Mouse (Mus musculus) layer of hippocampus, adult 18-20 months (tissue): ENCODE data around the gene Pitpna. TPM values are rescaled to one million over a fixed set of nuclear protein-coding genes. Genes with fewer than 3 reads are reported as not detected.

Source experiments
- microRNA-seq, 2 experiments: library from miRNA; unstranded; fragments of <30 nt; microRNA quantifications; one replicate each; pipeline ENCODE4 v1.2.0; 2021
- total RNA-seq, 2 experiments: library from RNA; stranded (reverse); gene quantifications; 2 replicates each; pipeline ENCODE4 v1.2.3; 2021

The Pitpna gene
- total RNA-seq, 2 experiments from 2014 or later = 279 to 288 TPM

Small RNA genes lying within 50 kb of the gene (microRNA-seq; reads per million reads assigned to microRNA genes)
- 0 reads per million in 2 experiments for gene Mir3971

Other genes starting within 250 kb of the Pitpna start
- gene Rpa1, start 239.8 kb upstream of the Pitpna start, total RNA-seq = 10 to 100 TPM; 63.7 to 68.1 TPM
- gene Smyd4, start 239.7 kb upstream of the Pitpna start, total RNA-seq = 10 to 100 TPM; 14.9 to 16.8 TPM
- gene Serpinf1, start 165.4 kb upstream of the Pitpna start, total RNA-seq = 10 to 100 TPM; 10.6 to 15.4 TPM
- under 1 TPM; 0.53 to 0.59 TPM for gene Serpinf2, start 148.5 kb upstream of the Pitpna start, total RNA-seq
- 10 to 100 TPM; 21.6 to 23.3 TPM for gene Wdr81, start 133.4 kb upstream of the Pitpna start, total RNA-seq
- gene Tlcd2, start 126.4 kb upstream of the Pitpna start, total RNA-seq = under 1 TPM in 1 of 2 experiments, not detected in 1; 0.89 TPM
- 100 to 1,000 TPM; 132 to 133 TPM for gene Prpf8, start 101.3 kb upstream of the Pitpna start, total RNA-seq
- 1 to 10 TPM in 1 of 2 experiments, under 1 TPM in 1; 0.74 to 1.5 TPM for gene Rilp, start 78.0 kb upstream of the Pitpna start, total RNA-seq
- 1 to 10 TPM; 1.0 to 1.1 TPM for gene Scarf1, start 74.6 kb upstream of the Pitpna start, total RNA-seq
- gene Slc43a2, start 56.4 kb upstream of the Pitpna start, total RNA-seq = 10 to 100 TPM; 44.2 to 51.3 TPM
- 10 to 100 TPM; 40.2 to 45.2 TPM for gene Inpp5k, start 42.9 kb downstream of the Pitpna start, total RNA-seq
- gene Myo1c, start 62.4 kb downstream of the Pitpna start, total RNA-seq = 10 to 100 TPM; 12.9 to 14.1 TPM
- gene Crk, start 91.2 kb downstream of the Pitpna start, total RNA-seq = 100 to 1,000 TPM; 128 to 129 TPM
- gene Ywhae, start 144.8 kb downstream of the Pitpna start, total RNA-seq = 1,000 to 10,000 TPM; 1,181 to 1,213 TPM
- 100 to 1,000 TPM; 105 to 115 TPM for gene Doc2b, start 208.0 kb downstream of the Pitpna start, total RNA-seq